Mouse (Mus musculus) liver, embryonic 11.5 days (tissue): ENCODE measurements around the gene Papss1. TPM values are rescaled to one million over a fixed set of nuclear protein-coding genes. Genes with fewer than 3 reads are reported as not detected.

Experiments
- ATAC-seq: fragments of 200-750 bp; cut with Nextera tagmentation; replicated peaks from 2 replicates; pipeline ENCODE4 v1.8.0; 2017; ENCODE audit warnings: moderate number of reproducible peaks, mild to moderate bottlenecking, moderate TSS enrichment, moderate library complexity; ENCODE audit not compliant: low FRiP score
- DNase-seq: peaks from one replicate; pipeline ENCODE4 v3.0.0-alpha.2; 2017; ENCODE audit warnings: low spot score
- H3K27ac ChIP-seq: fragments of 300-500 bp; sonication (generic); 2 replicates; pipeline ENCODE4 v1.5.1; 2014; ENCODE audit warnings: mild to moderate bottlenecking, low read depth, low read length, control low read depth
- H3K27me3 ChIP-seq: fragments of 300-500 bp; sonication (generic); replicated peaks from 2 replicates; pipeline ENCODE4 v1.6.1; 2014; ENCODE audit warnings: low read length, mixed read lengths; ENCODE audit not compliant: control insufficient read depth, insufficient read depth
- H3K36me3 ChIP-seq: fragments of 300-500 bp; sonication (generic); 2 replicates; pipeline ENCODE4 v1.6.1; 2014; ENCODE audit warnings: mild to moderate bottlenecking, low read length, moderate library complexity, mixed read lengths; ENCODE audit not compliant: control insufficient read depth, insufficient read depth
- H3K4me1 ChIP-seq: fragments of 300-500 bp; sonication (generic); replicated peaks from 2 replicates; pipeline ENCODE4 v1.6.1; 2014; ENCODE audit warnings: low read length, mixed read lengths; ENCODE audit not compliant: control insufficient read depth, insufficient read depth
- H3K4me2 ChIP-seq: fragments of 300-500 bp; sonication (generic); 2 replicates; pipeline ENCODE4 v1.6.1; 2014; ENCODE audit warnings: mild to moderate bottlenecking, control low read depth, moderate library complexity
- H3K4me3 ChIP-seq: fragments of 300-500 bp; sonication (generic); 2 replicates; pipeline ENCODE4 v1.5.1; 2014; ENCODE audit warnings: low read depth, low read length, control low read depth
- H3K9ac ChIP-seq: fragments of 300-500 bp; sonication (generic); 2 replicates; pipeline ENCODE4 v1.6.1; 2014; ENCODE audit warnings: low read depth, low read length, control low read depth
- H3K9me3 ChIP-seq: fragments of 300-500 bp; sonication (generic); 2 replicates; pipeline ENCODE4 v1.6.1; 2016; ENCODE audit warnings: low read length, inconsistent platforms, mixed read lengths; ENCODE audit not compliant: control insufficient read depth
- WGBS: fragments of 180-500 bp; shearing (Covaris S2); extraction: QIAGEN DNeasy Blood & Tissue Kit; methylation state at CpG from one replicate; pipeline ENCODE4 v1.1.7; 2014; 5-methylcytosine and 5-hydroxymethylcytosine counted together
- polyA plus RNA-seq: library from polyadenylated mRNA; unstranded; fragments of >200 nt; fragmentation: Nextera tagmentation; extraction: Ambion mirVana; gene quantifications from 2 replicates; pipeline ENCODE4 v1.2.1, GENCODE M21; 2014

Papss1 gene
- 27.5 and 30.6 TPM in 2 replicates for polyA plus RNA-seq

GRCm38 (mm10) chr3:131564430-131565256, at the start of gene Papss1:
Gene Papss1, plus strand, starts transcription at chr3:131564768.
- whole genome bisulfite sequencing = under 1% methylated on average over 73 of the region's 73 CpGs
- H3K9me3 ChIP-seq = no peaks in the 10 kb centered on the region
- ATAC-seq = peak; percentile 99

GRCm38 (mm10) chr3:131516332-131516999, 48.1 kb upstream of the Papss1 start:
- H3K4me3 ChIP-seq = no peak overlapping the region
- H3K9ac ChIP-seq = no peak overlapping the region
- H3K4me1 ChIP-seq = no peaks in the 10 kb centered on the region
- no peak for ATAC-seq
- H3K4me2 ChIP-seq = no peak overlapping the region
- no peak overlapping the region for H3K27ac ChIP-seq
- H3K36me3 ChIP-seq = no peaks in the 10 kb centered on the region
- H3K9me3 ChIP-seq = no peaks in the 10 kb centered on the region
- WGBS = 70% methylated on average over 7 of the region's 7 CpGs
- no peaks in the 10 kb centered on the region for H3K27me3 ChIP-seq
- no peak for DNase-seq

More at GRCm38 (mm10) chr3:131564430-131565256, at the start of gene Papss1:
- Histone ChIP-seq H3K4me1 (peaks cover 8% of the 10 kb centered on the region), H3K27me3 (no peaks in the 10 kb centered on the region), H3K4me3 (peak within 1 kb of the TSS; percentile 85), H3K4me2 (peak within 1 kb of the TSS; percentile 80), H3K36me3 (no peaks in the 10 kb centered on the region), H3K9ac (peak within 1 kb of the TSS; percentile 77), H3K27ac (peak within 1 kb of the TSS; percentile 75)
- peak; percentile 98 for DNase-seq

GRCm38 (mm10) chr3:131517756-131518155, 46.8 kb upstream of the Papss1 start:
- H3K4me3 ChIP-seq = no peak overlapping the region
- H3K27me3 ChIP-seq = no peaks in the 10 kb centered on the region
- ATAC-seq (no peak), DNase-seq (no peak)
- H3K36me3 ChIP-seq = no peaks in the 10 kb centered on the region
- H3K4me1 ChIP-seq = no peaks in the 10 kb centered on the region
- no peaks in the 10 kb centered on the region for H3K9me3 ChIP-seq
- no peak overlapping the region for H3K4me2 ChIP-seq
- H3K9ac ChIP-seq = no peak overlapping the region
- WGBS = 73% methylated on average over 6 of the region's 6 CpGs
- no peak overlapping the region for H3K27ac ChIP-seq

GRCm38 (mm10) chr3:131521206-131521605, 43.4 kb upstream of the Papss1 start:
- ATAC-seq (no peak), DNase-seq (no peak)

GRCm38 (mm10) chr3:131522243-131522642, 42.3 kb upstream of the Papss1 start:
- WGBS = 75% methylated on average over 7 of the region's 7 CpGs
- ATAC-seq = no peak
- Histone ChIP-seq H3K4me1 (no peaks in the 10 kb centered on the region), H3K27ac (no peak overlapping the region), H3K9ac (no peak overlapping the region), H3K4me3 (no peak overlapping the region), H3K36me3 (no peaks in the 10 kb centered on the region), H3K27me3 (no peaks in the 10 kb centered on the region), H3K4me2 (no peak overlapping the region), H3K9me3 (no peaks in the 10 kb centered on the region)
- DNase-seq = no peak

More at GRCm38 (mm10) chr3:131521206-131521605, 43.4 kb upstream of the Papss1 start:
- Histone ChIP-seq H3K9me3 (no peaks in the 10 kb centered on the region), H3K27ac (no peak overlapping the region), H3K27me3 (no peaks in the 10 kb centered on the region), H3K36me3 (no peaks in the 10 kb centered on the region), H3K9ac (no peak overlapping the region), H3K4me3 (no peak overlapping the region), H3K4me1 (no peaks in the 10 kb centered on the region), H3K4me2 (no peak overlapping the region)
- 77% methylated on average over 4 of the region's 4 CpGs for WGBS

GRCm38 (mm10) chr3:131523749-131524148, 40.8 kb upstream of the Papss1 start:
- H3K4me3 ChIP-seq = no peak overlapping the region
- H3K4me2 ChIP-seq = no peak overlapping the region
- no peak overlapping the region for H3K9ac ChIP-seq
- no peaks in the 10 kb centered on the region for H3K9me3 ChIP-seq
- no peaks in the 10 kb centered on the region for H3K4me1 ChIP-seq
- DNase-seq (no peak), ATAC-seq (no peak)
- 82% methylated on average over 9 of the region's 9 CpGs for WGBS
- no peaks in the 10 kb centered on the region for H3K27me3 ChIP-seq
- H3K36me3 ChIP-seq = no peaks in the 10 kb centered on the region
- no peak overlapping the region for H3K27ac ChIP-seq

GRCm38 (mm10) chr3:131524210-131524609, 40.4 kb upstream of the Papss1 start:
- 66% methylated on average over 5 of the region's 5 CpGs for WGBS
- ATAC-seq = no peak

GRCm38 (mm10) chr3:131524779-131525178, 39.8 kb upstream of the Papss1 start:
- no peaks in the 10 kb centered on the region for H3K27me3 ChIP-seq
- H3K27ac ChIP-seq = no peak overlapping the region
- H3K4me1 ChIP-seq = no peaks in the 10 kb centered on the region
- H3K4me2 ChIP-seq = no peak overlapping the region
- DNase-seq (no peak), ATAC-seq (no peak)
- no peak overlapping the region for H3K9ac ChIP-seq
- WGBS = 22% methylated on average over 11 of the region's 11 CpGs
- H3K4me3 ChIP-seq = no peak overlapping the region
- H3K9me3 ChIP-seq = no peaks in the 10 kb centered on the region
- no peaks in the 10 kb centered on the region for H3K36me3 ChIP-seq

More at GRCm38 (mm10) chr3:131524210-131524609, 40.4 kb upstream of the Papss1 start:
- no peak overlapping the region for H3K4me2 ChIP-seq
- no peaks in the 10 kb centered on the region for H3K9me3 ChIP-seq
- H3K27ac ChIP-seq = no peak overlapping the region
- H3K27me3 ChIP-seq = no peaks in the 10 kb centered on the region
- no peaks in the 10 kb centered on the region for H3K4me1 ChIP-seq
- no peak overlapping the region for H3K9ac ChIP-seq
- no peak for DNase-seq
- H3K36me3 ChIP-seq = no peaks in the 10 kb centered on the region
- no peak overlapping the region for H3K4me3 ChIP-seq
